In genomic region chr17:28027197-28027596, GRCm38 (mm10) we compare ENCODE assay signal across 22 mouse cellular contexts. TPM values are rescaled to one million over a fixed set of nuclear protein-coding genes. Genes with fewer than 3 reads are reported as not detected.
DNase-seq lines count a peak whose midpoint lies in the region; ATAC-seq and TF ChIP-seq lines count a peak whose summit lies in the region.
"Had no signal": no experiment of that assay in that cellular context is flagged by ENCODE, and none has a peak within 500 bp of the region (broad histone marks: within the 10 kb centered on the region; RNA-seq: fewer than 3 reads in every experiment).

No protein-coding gene starts in this region.

- TF ChIP-seq POLR2A in kidney, adult 2 months (IDR thresholded peaks at IDR 0.05; ENCODE audit: low read depth, low read length), result no peak

- WGBS in forebrain, embryonic 13.5 days, result 91% methylated on average over 6 of the region's 6 CpGs
- WGBS in forebrain, embryonic 14.5 days, result 93% methylated on average over 6 of the region's 6 CpGs
- WGBS in kidney, adult 2 months, result 82% methylated on average over 6 of the region's 6 CpGs
- WGBS in kidney, embryonic 14.5 days, result 95% methylated on average over 6 of the region's 6 CpGs
- 88% methylated on average over 6 of the region's 6 CpGs for WGBS in lung, embryonic 16.5 days
- WGBS in limb, embryonic 12.5 days, result 92% methylated on average over 6 of the region's 6 CpGs

- no peak overlapping the region for H3K9ac ChIP-seq in forebrain, embryonic 13.5 days
- no peak overlapping the region for H3K9ac ChIP-seq in forebrain, embryonic 14.5 days (ENCODE audit: low read length)
- no peak overlapping the region for H3K9ac ChIP-seq in kidney, embryonic 14.5 days (ENCODE audit: low read depth, low read length)
- H3K9ac ChIP-seq in lung, embryonic 16.5 days (ENCODE audit: low read length), result no peak overlapping the region
- H3K9ac ChIP-seq in limb, embryonic 12.5 days (replicated peaks), result no peak overlapping the region
- H3K9ac ChIP-seq: forebrain, embryonic 12.5 days; hindbrain, embryonic 14.5 days; liver, embryonic 12.5 days had no signal

- no peaks in the 10 kb centered on the region for H3K36me3 ChIP-seq in forebrain, embryonic 13.5 days (ENCODE audit: poor library complexity, severe bottlenecking)
- no peaks in the 10 kb centered on the region for H3K36me3 ChIP-seq in forebrain, embryonic 14.5 days (ENCODE audit: control insufficient read depth, insufficient read depth, low read length)
- H3K36me3 ChIP-seq in kidney, adult 2 months (ENCODE audit: control insufficient read depth, insufficient read depth, low read length), result no peaks in the 10 kb centered on the region
- no peaks in the 10 kb centered on the region for H3K36me3 ChIP-seq in kidney, embryonic 14.5 days (ENCODE audit: control insufficient read depth, insufficient read depth, low read length)
- 0 out of 2 replicates have a peak, but pooled peaks cover 3% of the 10 kb centered on the region for H3K36me3 ChIP-seq in lung, embryonic 16.5 days (ENCODE audit: control insufficient read depth, insufficient read depth, low read length)
- H3K36me3 ChIP-seq in limb, embryonic 12.5 days, result 0 out of 2 replicates have a peak, but pooled peaks cover 10% of the 10 kb centered on the region

- peaks cover 72% of the 10 kb centered on the region for H3K4me1 ChIP-seq in forebrain, embryonic 13.5 days
- H3K4me1 ChIP-seq in forebrain, embryonic 14.5 days (ENCODE audit: control insufficient read depth, insufficient read depth, low read length), result peaks cover 34% of the 10 kb centered on the region
- peaks cover 65% of the 10 kb centered on the region for H3K4me1 ChIP-seq in kidney, adult 2 months (ENCODE audit: control insufficient read depth, insufficient read depth, low read length)
- peaks cover 34% of the 10 kb centered on the region for H3K4me1 ChIP-seq in kidney, embryonic 14.5 days (ENCODE audit: control insufficient read depth, insufficient read depth, low read length)
- H3K4me1 ChIP-seq in lung, embryonic 16.5 days (replicated peaks; ENCODE audit: control insufficient read depth, insufficient read depth, low read length), result peaks cover 82% of the 10 kb centered on the region
- H3K4me1 ChIP-seq in limb, embryonic 12.5 days (replicated peaks), result peaks cover 89% of the 10 kb centered on the region

- ATAC-seq in forebrain, embryonic 13.5 days, result no peak
- no peak for ATAC-seq in forebrain, embryonic 14.5 days
- no peak for ATAC-seq in kidney, embryonic 14.5 days (ENCODE audit: low FRiP score, low TSS enrichment)
- ATAC-seq in lung, embryonic 16.5 days (ENCODE audit: low read depth), result no peak
- no peak for ATAC-seq in limb, embryonic 12.5 days (ENCODE audit: insufficient number of reproducible peaks, insufficient read depth, low FRiP score, low TSS enrichment, low read depth)
- ATAC-seq: intestine, postnatal 0 days had no signal

- DNase-seq in forebrain, embryonic 14.5 days (ENCODE audit: low spot score), result no peak
- no peak for DNase-seq in kidney, adult 2 months
- DNase-seq in lung, adult 18-20 months, result no peak
- DNase-seq in kidney, adult 9 months, result no peak
- DNase-seq: adrenal gland, postnatal 14 days; cerebellum, adult 11 months; cerebellum, adult 9-10 months; cerebellum, postnatal 36 days; kidney, postnatal 4 days; lung, postnatal 36 days; midbrain, embryonic 14.5 days; thymus, postnatal 4 days had no signal

- H3K4me3 ChIP-seq in forebrain, embryonic 13.5 days, result no peak overlapping the region
- no peak overlapping the region for H3K4me3 ChIP-seq in forebrain, embryonic 14.5 days (ENCODE audit: low read depth, low read length)
- H3K4me3 ChIP-seq in kidney, adult 2 months (ENCODE audit: insufficient read depth, low read depth, low read length), result no peak overlapping the region
- H3K4me3 ChIP-seq in kidney, embryonic 14.5 days (ENCODE audit: low read length), result no peak overlapping the region
- H3K4me3 ChIP-seq in lung, embryonic 16.5 days (ENCODE audit: low read length), result no peak overlapping the region
- no peak overlapping the region for H3K4me3 ChIP-seq in limb, embryonic 12.5 days (replicated peaks)
- H3K4me3 ChIP-seq: embryonic facial prominence, embryonic 12.5 days; erythroblast, embryonic 14.5 days; forebrain, embryonic 12.5 days; liver, embryonic 12.5 days had no signal

- H3K4me2 ChIP-seq in forebrain, embryonic 13.5 days, result no peak overlapping the region
- H3K4me2 ChIP-seq in forebrain, embryonic 14.5 days (ENCODE audit: low read length), result no peak overlapping the region
- H3K4me2 ChIP-seq in kidney, embryonic 14.5 days (replicated peaks; ENCODE audit: low read depth, low read length), result no peak overlapping the region
- no peak overlapping the region for H3K4me2 ChIP-seq in lung, embryonic 16.5 days (ENCODE audit: low read depth, low read length)
- no peak overlapping the region for H3K4me2 ChIP-seq in limb, embryonic 12.5 days
- H3K4me2 ChIP-seq: embryonic facial prominence, embryonic 12.5 days; forebrain, embryonic 12.5 days; hindbrain, embryonic 14.5 days; liver, embryonic 12.5 days had no signal

- peak overlapping the region; percentile 77; the same call in 1 of the 2 replicates for H3K27ac ChIP-seq in forebrain, embryonic 13.5 days
- H3K27ac ChIP-seq in forebrain, embryonic 14.5 days (ENCODE audit: low read depth, low read length), result no peak overlapping the region
- H3K27ac ChIP-seq in kidney, adult 2 months (ENCODE audit: insufficient read depth, low read depth, low read length), result peak overlapping the region; percentile 83
- no peak overlapping the region for H3K27ac ChIP-seq in kidney, embryonic 14.5 days (ENCODE audit: low read depth, low read length)
- peak overlapping the region; percentile 29; the same call in 1 of the 2 replicates for H3K27ac ChIP-seq in lung, embryonic 16.5 days (ENCODE audit: low read length)
- H3K27ac ChIP-seq in limb, embryonic 12.5 days, result peak overlapping the region; percentile 89; the same call in 1 of the 2 replicates
- H3K27ac ChIP-seq: hindbrain, embryonic 14.5 days had no signal

- H3K27me3 ChIP-seq in forebrain, embryonic 13.5 days, result no peaks in the 10 kb centered on the region
- H3K27me3 ChIP-seq in forebrain, embryonic 14.5 days (replicated peaks; ENCODE audit: control insufficient read depth, insufficient read depth, low read length), result no peaks in the 10 kb centered on the region
- H3K27me3 ChIP-seq in kidney, adult 2 months (replicated peaks; ENCODE audit: control insufficient read depth, insufficient read depth, low read length), result no peaks in the 10 kb centered on the region
- H3K27me3 ChIP-seq in kidney, embryonic 14.5 days (ENCODE audit: control insufficient read depth, insufficient read depth, low read length), result no peaks in the 10 kb centered on the region
- H3K27me3 ChIP-seq in lung, embryonic 16.5 days (ENCODE audit: control insufficient read depth, insufficient read depth, low read depth, low read length), result no peaks in the 10 kb centered on the region
- H3K27me3 ChIP-seq in limb, embryonic 12.5 days, result no peaks in the 10 kb centered on the region
- H3K27me3 ChIP-seq: embryonic facial prominence, embryonic 12.5 days; liver, embryonic 12.5 days had no signal

- H3K9me3 ChIP-seq in forebrain, embryonic 13.5 days (replicated peaks), result no peaks in the 10 kb centered on the region
- H3K9me3 ChIP-seq in forebrain, embryonic 14.5 days (replicated peaks; ENCODE audit: control insufficient read depth, low read length), result no peaks in the 10 kb centered on the region
- no peaks in the 10 kb centered on the region for H3K9me3 ChIP-seq in kidney, embryonic 14.5 days (ENCODE audit: control insufficient read depth, low read length)
- no peaks in the 10 kb centered on the region for H3K9me3 ChIP-seq in lung, embryonic 16.5 days (ENCODE audit: control insufficient read depth, low read length)
- H3K9me3 ChIP-seq in limb, embryonic 12.5 days, result no peaks in the 10 kb centered on the region
- H3K9me3 ChIP-seq: embryonic facial prominence, embryonic 12.5 days; forebrain, embryonic 12.5 days; liver, embryonic 12.5 days had no signal

- no peak for TF ChIP-seq CTCF in kidney, adult 2 months (conservative IDR thresholded peaks at IDR 0.05; ENCODE audit: insufficient read depth, insufficient read length, low read depth, low read length)

RNA-seq across cellular contexts. Expression of gene Tcp11, which starts 53.2 kb away (rescaled TPM):
- 1.4 TPM in 2 replicates for polyA plus RNA-seq in forebrain, embryonic 13.5 days (2015; fragmentation: Nextera tagmentation; extraction: Ambion mirVana)
- 1.6 TPM in 2 replicates for polyA plus RNA-seq in forebrain, embryonic 14.5 days (2014; fragmentation: Nextera tagmentation; extraction: Ambion mirVana)
- 1.4 and 2.5 TPM in 2 replicates for polyA plus RNA-seq in kidney, adult 2 months (2012; rRNA removed)
- 4.9 and 5.8 TPM in 2 replicates for polyA plus RNA-seq in kidney, embryonic 14.5 days (2014; fragmentation: Nextera tagmentation; extraction: Ambion mirVana)
- polyA plus RNA-seq in lung, embryonic 16.5 days (2015; fragmentation: Nextera tagmentation; extraction: Ambion mirVana), result 5.2 and 5.5 TPM in 2 replicates
- 1.2 and 1.4 TPM in 2 replicates for polyA plus RNA-seq in limb, embryonic 12.5 days (2016; fragmentation: Nextera tagmentation; extraction: Ambion mirVana)
- polyA plus RNA-seq: erythroblast, embryonic 14.5 days had no signal

Comparison
In these comparisons a context has a peak if more than half of its experiments do, and no peak if none do; other contexts are left out.
1. H3K27ac ChIP-seq: peak in forebrain, embryonic 13.5 days (single experiment), kidney, adult 2 months (single experiment), lung, embryonic 16.5 days (single experiment) and limb, embryonic 12.5 days (single experiment); none in forebrain, embryonic 14.5 days (single experiment) and kidney, embryonic 14.5 days (single experiment).